Mouse (Mus musculus): ENCODE results near the gene Rap1gap.

The Rap1gap gene

GRCm38 (mm10) chr4:137724212-137724611, 59.7 kb downstream of the Rap1gap start:
- peak; percentile 61 for DNase-seq

GRCm38 (mm10) chr4:137724766-137725165, 60.2 kb downstream of the Rap1gap start:
- DNase-seq = peak; percentile 79

GRCm38 (mm10) chr4:137725541-137726145, 61.1 kb downstream of the Rap1gap start:
- DNase-seq = no peak

DNA sequence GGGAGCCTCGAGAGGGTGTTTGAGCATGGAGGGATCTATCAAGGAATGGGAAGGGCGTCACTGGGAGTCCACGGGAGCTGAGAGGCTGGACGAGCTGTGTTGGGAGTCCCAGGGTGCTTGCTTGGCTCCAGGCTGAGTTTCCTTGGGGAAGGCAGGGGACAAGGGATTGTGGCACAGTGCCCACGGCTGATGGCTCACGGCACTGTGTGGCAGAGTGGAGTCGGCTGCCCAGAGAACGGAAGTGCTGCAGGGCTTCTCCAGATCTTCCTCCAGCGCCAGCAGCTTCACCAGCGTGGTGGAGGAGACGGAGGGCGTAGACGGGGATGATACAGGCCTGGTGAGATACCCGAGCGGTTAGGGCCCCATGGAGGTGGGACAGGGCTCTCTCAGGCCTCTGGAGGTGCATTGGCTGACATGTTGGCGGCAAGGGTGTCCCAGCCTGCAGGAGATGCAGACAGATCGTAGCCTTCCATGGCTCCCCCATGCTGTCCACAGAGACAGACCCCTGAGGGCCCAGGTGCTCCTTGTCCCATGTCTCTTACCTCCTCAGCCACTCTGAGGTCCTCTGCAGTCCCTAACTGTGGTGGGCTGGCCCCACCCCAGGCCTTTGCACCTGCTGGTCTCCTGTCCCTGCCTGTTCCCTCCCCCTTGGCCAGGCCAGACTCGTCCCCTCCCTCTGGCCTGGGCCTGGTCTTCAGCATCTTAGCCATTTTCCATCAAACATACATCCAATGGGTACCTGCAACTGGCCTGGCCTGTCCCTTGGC, 62.4 kb downstream of the Rap1gap start:
- DNase-seq = no peak

- DNase-seq = peak; percentile 53
Measured at GRCm38 (mm10) chr4:137727506-137728187, 63.1 kb downstream of the Rap1gap start.

DNA sequence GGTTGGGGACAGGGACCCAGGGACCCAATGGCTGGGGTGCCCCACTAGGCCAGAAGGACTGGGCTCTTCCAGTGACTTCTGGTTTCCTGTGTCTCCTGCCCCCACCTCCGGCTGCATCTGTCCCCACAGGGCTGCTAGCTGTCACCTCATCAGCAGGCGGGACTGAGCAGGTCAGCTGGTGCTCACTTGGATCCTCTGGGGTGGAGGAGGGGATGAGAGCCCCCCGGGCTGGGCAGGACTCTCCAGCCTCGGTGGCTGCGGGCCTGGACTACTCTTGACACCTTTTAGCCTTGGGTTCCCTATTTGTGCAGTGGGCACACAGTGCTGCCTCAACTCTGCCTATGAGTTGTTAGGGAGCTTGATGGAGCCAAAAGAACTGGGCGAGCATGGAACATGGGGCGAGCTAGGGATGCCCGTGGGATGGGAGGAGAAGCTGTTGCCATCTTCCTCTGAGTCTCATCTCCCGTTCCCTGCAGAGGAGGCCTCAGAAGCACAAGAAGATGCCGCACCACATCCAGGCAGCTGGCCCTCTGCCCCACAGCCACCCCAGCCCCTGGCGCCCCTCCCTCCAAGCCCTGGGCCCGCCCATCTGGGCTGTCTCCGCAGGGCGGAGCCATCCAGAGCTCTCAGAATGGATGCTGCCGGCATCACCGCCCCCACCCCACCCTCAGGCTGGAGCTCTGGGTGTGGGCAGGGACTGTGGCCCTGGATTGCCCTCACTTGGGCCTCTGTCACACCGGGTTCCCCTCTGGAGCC, 64.1 kb downstream of the Rap1gap start:
- peak; percentile 59 for DNase-seq

DNA sequence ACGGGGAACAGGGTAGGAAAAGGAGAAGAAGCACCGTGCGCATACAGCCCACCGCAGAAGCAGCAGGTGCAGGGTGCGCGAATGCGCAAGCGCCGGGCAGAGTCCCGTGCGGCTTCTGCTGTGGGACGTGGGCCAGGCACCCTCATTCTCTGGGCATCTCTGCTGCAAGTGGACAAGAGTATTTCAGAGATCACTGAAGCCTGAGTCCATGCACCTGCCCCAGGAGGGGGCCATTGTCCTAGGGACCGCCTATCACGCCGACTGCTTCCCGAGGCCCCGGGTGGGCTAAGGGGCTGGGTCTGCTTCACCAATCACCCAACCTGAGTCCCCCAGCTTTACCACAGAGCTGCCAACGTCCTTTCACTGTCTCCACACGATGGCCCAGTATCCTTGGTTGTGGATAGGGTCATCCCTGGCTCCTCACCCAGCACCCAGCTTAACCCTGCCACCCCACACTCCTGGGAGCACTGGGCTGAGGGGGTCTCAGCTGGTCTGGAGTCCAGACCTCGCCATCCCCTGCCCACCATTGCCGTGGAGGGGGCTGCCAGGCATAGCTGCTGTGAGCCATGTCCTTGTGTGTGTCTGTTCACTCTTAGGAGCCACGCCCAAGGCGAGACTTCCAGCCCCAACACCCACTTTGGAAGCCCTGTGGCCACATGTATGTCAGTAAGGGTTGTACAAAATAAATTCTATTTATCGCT, 64.8 kb downstream of the Rap1gap start:
- DNase-seq = no peak

GRCm38 (mm10) chr4:137730134-137730533, 65.6 kb downstream of the Rap1gap start:
- peak; percentile 93 for DNase-seq

- no peak for DNase-seq
Measured at GRCm38 (mm10) chr4:137730757-137731156, 66.2 kb downstream of the Rap1gap start.

- DNase-seq = no peak
Measured at GRCm38 (mm10) chr4:137731891-137732290, 67.4 kb downstream of the Rap1gap start.

GRCm38 (mm10) chr4:137732361-137732760, 67.8 kb downstream of the Rap1gap start:
- DNase-seq = no peak

DNA sequence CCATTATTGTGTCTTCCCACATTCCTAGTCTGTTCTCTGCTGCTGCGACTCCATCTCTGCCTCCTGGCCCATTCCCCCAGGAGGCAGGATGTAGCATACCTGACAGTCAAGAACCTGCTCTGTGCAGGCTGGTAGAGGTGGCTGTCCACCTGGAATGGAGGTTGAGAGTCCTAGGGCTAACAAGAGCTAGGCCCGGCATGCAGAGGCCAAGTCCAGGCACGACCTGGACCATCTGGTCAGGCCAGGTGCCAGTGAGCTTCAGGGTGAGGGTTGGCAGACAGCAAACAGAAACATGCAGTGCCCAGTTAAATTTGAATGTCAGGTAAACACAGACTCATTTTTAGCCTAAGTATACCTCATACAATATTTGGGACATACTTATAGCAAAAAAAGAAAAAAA, 68.4 kb downstream of the Rap1gap start:
- no peak for DNase-seq

GRCm38 (mm10) chr4:137733459-137733858, 68.9 kb downstream of the Rap1gap start:
- DNase-seq = no peak

GRCm38 (mm10) chr4:137736220-137736701, 71.7 kb downstream of the Rap1gap start:
- no peak for DNase-seq

GRCm38 (mm10) chr4:137737760-137738159, 73.2 kb downstream of the Rap1gap start:
- no peak for DNase-seq

DNA sequence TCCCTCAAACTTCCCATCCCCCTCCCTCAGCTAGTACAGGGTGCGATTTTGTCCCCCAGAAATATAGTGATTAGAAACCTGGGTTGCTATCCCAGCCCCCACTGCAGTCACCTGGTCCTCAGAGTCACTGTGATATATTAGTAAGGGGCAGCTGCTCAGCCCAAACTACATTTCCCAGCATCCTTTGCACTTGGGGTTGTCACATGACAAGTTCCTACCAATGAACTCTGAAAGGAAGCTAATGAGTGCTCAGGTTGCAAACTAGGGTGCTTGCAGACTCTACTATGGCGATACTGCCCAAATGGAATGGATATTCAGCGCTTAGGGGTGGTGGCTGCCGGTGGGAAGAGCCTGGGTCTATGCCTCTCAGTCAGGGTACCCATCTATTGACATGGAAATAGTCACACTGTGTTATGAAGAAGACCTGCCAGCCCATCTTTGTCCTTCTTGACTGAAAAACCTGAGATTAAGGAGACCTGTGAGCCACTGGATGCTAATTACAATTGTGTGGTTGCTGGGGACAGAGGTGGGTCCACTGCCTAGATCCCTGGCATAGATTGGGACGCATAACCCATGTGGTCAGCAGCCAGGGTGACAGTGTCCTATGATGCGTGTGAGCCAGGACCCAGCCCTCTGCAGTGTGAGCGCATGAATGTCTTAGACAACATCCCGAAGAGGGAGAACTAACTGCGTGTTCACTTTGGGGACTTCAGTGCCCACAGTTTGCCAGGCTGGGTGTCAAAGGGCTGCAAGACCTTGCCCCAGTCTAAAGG, 74.8 kb downstream of the Rap1gap start:
- DNase-seq = peak; percentile 62

- DNase-seq = no peak
Measured at GRCm38 (mm10) chr4:137740350-137740749, 75.8 kb downstream of the Rap1gap start.

DNA sequence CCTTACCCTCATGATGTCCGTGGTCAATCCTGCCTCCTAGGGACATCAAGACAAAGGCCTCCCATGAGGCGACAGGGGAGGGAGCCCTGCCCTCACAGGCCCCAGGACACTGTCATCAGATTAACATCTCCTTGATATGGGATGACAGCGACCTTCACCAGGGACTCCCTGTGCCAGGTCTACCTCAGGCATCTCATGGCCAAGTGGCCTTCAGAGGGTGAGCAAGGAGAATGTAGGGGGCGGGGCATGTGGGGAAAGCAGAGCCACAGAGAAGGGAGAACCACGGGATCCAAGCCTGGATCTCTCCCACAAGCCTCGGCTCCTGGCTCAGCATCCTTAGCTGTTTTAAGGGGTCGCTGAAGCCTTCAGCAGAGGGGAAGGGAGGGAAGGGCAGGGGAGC, 79.3 kb downstream of the Rap1gap start:
- DNase-seq = no peak

- peak; percentile 47 for DNase-seq
Measured at GRCm38 (mm10) chr4:137744433-137744918, 80.0 kb downstream of the Rap1gap start.

DNA sequence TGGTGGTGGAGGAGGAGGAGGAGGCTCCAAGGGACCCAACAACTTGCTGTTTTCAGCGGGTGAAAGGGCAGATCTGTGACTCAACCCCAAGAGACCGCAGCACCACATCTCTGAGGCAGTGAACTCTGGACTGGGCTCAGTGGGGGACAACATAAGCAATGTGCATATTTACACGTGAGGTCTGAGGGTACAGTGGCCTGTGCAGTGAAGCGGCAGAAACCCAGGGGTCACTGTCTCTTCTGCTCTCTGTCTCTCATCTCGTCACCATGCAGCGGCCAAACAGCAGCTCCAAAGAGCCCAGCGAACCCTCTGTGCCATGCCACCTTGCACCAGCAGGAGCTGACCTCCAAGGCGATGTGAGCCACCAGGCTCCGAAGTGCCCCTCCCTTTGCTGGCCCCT, 82.6 kb downstream of the Rap1gap start:
- no peak for DNase-seq

DNA sequence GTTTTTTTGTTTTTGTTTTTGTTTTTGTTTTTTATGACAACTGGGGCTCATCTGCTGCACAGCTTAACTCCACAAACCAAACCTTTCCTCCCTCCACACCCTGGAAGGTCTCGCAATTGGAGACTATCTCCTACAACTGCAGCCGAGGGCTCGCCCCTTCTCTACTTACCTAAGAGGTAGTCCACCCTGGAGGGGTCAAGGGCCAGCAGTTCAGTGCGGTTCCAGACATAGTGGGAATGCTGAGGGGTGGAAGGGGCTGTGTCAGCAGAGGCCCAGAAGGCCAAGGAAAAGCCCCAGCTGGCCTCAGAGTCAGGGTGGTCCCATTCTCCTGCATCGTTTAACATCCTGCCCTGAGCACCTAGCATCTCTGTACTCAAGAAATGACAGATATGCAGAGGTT, 83.1 kb downstream of the Rap1gap start:
- DNase-seq = no peak

Measured in lung, postnatal 10 days (tissue).